Mouse (Mus musculus): ENCODE measurements around the gene Anks4b.

DNA sequence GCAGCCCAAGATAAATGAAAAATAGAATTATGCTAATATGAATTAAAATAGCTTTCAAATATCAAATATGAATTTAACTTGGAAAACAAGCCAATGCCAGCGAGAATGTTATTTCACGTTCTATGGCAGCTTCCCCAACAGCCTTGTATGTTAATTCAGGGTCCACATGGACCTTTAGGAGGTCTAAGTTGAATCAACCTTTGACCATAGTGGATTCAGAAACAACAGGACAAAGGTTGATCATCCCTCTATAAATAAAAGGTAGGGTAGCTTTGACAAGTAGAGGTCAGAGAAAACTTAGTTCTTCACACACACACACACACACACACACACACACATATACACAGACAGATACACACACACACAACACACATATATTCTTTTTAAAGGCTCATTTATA lies 22.8 kb upstream of the Anks4b start:
- TF ChIP-seq CTCF (IDR thresholded peaks at IDR 0.05) (no peak), EP300 (IDR thresholded peaks at IDR 0.05; ENCODE audit: insufficient read depth, low read depth, low read length) (no peak), POLR2A (IDR thresholded peaks at IDR 0.05; ENCODE audit: insufficient read depth, low read depth, low read length) (no peak)

Data from heart, adult 2 months (tissue).